Mouse (Mus musculus): ENCODE measurements around the gene Vps13c.

Vps13c gene

DNA sequence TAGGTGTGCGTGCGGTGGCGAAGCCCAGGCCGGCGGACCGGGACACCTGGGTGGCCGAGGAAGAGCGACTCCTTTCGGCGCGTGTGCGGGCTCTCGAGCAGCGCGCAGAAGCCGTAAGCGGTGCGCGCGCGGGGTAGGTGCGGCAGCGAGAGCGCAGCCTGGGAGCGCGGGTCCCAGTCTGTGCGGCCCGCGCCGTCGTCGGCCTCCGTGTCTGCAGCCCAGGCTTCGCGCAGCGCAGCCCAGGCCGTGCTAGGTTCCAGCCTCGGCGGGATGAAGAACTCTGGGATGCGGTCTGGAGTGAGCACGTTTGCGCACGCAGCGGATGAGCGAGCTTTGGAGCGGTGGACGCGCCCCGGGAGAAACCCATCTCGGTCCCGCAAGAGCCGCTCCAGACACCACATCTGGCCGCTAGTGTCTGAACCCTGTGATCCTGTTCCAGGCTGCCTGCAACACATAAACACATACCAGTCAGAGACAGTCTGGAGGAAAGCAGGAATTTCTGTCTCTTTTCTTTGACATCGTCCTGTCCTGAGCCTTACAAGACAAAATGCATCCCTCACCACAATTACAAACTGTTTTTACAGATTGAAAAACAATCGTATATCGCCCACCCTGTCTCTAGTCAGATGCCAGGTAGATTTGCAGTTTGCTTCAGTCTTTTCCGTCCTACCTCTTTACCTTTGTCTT is 8.7 kb upstream of the Vps13c start:
- no peak for DNase-seq (ENCODE audit: low read depth, low spot score)

DNA sequence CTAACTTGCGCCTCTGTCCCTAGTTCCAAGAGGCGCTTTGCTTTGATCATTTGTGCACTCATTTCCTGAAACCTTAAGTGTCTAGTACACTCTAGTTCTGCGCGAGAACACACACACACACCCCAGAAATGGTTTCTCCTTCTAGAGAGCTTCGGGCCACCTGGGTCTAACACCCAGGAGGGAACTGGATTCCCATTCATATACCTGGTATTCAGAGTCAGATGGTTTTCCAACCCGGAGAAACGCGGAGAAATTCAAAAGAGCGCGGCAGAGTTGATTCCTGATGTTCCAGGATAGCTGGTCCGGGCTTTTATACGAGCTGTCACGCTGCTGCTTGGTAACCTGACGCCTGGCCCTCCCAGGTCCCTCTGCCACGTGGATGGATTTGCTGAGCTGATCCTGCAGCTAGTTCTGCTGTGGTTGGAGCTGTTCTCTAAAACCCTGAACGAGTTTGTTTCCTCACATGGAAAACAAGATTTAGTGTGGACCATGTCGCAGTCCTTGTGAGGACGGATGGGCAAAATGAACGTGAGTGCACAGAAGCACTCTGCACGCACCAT is 8.1 kb upstream of the Vps13c start, which contains the start of gene C2cd4a:
C2cd4a (minus strand) TSS at position 285 of the 560 bp plus-strand sequence.
- DNase-seq (ENCODE audit: low read depth, low spot score), result no peak

DNA sequence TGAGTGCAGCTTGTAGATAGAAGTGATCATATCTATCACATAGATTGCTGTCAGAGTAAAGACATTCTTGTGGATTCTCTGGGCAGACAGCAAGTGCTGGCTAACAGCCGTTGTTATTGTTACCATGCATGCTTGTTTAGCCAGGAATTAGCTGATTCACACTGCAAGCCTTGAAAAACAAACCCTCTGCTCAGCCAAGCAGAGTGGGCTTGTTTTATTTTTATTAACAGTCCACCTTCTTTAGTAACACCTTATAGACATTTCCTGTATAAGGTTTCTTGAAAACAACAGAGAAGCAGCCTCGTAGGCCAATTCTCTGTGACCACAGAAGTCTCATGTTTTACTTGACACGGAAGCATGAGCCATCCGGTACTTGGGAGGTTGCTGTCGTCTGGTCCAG is 5.7 kb upstream of the Vps13c start:
- DNase-seq (ENCODE audit: low read depth, low spot score), result no peak

DNA sequence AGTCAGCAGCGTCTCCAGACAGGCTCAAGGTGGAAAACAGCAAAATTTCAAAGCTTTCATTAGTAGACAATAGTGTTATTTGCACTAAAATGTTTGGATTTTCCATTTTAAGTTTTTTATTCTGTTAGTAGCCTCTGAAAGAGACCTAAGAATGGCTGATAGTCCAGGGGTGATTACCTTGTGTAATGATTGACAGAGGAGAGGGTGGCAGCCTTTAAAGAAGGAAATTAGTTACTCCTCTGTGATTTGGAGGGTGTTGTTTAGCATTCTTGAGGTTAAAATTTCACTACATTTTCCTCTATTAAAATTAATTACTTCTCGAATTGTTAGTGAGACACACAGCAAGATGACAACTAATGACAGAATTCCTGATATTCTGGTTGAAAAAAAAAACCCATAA is 2.9 kb upstream of the Vps13c start:
- DNase-seq (ENCODE audit: low read depth, low spot score), result no peak

DNA sequence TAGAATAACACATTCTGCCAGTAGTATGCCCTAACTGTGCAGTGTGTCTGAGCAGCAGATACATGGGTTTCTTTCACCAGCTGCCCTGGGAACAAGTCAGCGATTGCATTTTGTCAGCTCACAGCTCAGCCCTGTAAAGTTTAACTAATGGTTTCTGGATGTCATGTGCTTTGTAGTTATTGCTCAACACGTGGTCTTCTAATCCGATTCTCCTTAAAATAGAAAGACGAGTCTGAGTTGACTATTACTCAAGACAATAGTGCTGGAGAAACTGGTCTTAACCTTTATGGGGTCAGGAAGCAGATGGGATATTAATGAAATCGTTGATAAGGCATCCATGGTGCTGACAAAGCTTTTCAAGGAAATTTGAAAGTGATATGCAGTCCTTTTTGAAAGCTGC is 2.6 kb downstream of the Vps13c start:
- DNase-seq (ENCODE audit: low read depth, low spot score), result no peak

DNA sequence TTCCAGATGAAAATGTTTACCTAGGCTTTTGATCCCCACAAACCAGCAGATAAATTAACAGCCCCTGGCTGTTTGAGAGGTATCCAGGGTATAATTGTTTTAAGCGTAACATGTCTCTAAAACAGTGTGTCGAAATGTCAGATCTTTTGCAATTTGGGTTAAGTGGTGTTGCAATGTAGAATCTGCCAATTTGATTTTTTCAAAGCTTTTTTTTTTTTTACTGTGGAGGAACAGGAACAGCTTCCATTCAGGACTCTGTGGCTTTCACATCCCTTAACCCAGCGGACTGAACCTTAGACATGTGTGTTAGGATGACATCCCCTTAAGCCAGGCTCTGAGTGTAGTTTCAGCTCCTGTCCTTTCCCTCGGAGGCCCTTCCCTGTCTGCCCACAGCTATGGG is 4.8 kb downstream of the Vps13c start:
- no peak for DNase-seq (ENCODE audit: low read depth, low spot score)

DNA sequence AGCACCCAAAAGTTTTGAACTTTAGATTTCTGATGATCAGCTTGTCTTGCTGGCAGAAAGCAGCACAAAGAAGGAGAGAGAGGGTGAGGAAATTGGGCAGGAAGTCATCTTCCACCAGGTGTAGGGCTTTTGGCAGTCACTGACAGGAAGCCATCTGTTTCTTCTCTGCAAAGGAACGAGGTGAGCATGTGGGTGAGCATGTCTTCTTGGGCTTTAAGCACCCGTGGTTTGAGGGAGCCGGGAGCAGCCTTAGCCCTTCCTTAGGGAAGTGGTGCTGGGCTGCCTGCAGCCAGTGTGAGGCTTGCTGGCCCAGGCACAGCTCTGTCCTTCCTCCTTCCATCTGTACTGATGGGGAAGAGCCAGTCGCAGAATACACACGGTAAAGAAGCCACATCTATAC is 5.5 kb downstream of the Vps13c start:
- DNase-seq (ENCODE audit: low read depth, low spot score), result no peak

DNA sequence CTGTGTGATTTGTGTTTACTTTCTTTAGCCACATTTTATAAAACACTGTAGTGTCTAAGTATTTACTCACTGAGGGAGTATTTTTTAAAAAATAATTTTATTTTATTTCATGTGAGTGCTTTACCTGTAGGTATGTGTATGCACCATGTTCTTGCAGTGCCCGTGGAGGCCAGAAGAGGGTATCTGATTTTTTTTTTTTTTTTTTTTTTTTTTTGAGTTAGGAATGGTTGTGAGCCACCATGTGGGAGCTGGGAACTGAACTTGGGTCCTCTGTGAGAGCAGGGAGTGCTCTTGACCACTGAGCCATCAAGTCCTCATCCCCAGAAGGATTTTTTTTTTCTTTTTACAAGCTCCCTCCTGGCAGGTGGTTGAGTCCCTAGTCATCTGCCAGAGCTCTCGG is 5.9 kb downstream of the Vps13c start:
- DNase-seq (ENCODE audit: low read depth, low spot score), result no peak

DNA sequence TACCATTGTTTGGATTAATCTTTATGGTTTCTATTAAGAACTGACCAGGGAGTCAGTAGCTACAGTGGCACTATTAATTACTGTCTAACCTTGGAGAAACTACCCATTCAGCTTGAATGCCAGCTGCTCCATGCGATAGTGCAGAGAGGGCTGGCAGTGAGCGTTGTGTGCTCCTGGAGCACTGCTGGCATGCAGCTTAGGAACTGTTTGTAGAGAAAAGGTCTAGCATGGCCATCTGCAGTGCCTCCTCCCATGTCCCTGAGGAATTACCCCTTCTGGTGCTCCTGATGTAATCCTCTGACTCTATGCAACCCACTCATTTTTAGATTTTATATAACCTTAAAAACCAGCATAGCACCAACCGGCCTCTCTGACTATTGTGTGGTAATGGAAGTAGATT is 7.4 kb downstream of the Vps13c start:
- no peak for DNase-seq (ENCODE audit: low read depth, low spot score)

DNA sequence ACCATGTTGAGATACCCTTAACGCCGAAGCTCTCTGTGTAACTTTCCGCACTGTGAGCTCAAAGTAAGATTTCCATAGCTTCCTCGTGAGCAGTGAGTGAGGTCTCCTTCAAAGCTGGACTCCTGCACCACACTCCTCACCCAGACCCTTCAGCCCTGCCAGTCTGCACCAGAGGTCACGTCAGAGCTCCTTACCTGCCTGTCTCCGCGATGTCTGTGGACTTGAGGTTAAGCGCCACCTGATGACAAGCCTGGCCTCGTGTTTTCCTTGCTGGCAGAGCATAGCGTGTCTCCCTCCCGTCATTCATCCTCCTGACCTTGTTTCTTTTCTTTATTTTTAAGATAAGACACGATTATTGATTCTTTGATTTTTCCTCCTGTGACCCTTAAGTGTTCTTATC is 9.2 kb downstream of the Vps13c start:
- no peak for DNase-seq (ENCODE audit: low read depth, low spot score)

DNA sequence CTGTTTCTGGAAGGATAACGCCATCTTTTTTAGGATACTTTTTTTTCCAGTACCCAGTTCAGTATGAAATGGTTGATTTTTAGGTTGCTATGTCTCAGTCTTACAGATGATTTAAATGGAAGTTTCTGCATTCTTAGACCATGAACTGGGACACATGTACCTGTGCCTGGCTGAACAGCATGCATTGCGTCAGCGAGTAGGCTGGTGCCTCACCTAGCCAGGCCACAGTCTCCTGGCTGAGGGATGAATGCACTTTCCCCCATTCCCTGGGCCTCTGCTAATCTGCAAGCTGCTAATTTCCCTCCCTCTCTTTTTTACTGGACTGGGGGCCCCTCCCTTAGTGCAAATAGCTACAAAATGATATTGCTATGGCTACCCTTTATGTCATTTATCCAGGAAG is 9.7 kb downstream of the Vps13c start:
- no peak for DNase-seq (ENCODE audit: low read depth, low spot score)

DNA sequence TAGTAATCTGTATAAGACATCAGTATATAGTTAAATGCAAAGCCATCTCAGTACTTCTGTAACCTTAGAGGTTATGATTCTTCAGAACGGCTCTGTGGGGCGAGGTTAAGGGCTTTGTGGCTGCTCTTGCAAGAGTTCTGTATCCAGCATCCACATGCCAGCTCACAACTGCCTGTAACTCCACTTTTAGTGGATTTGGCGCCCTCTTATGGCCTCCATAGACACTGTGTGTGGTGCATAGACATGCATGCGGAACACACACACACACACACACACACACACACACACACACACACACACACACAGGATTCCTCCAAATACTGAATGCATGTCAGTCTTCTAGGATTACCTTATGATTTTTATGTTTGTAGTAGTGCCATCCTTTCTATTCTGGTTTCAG is 11.0 kb downstream of the Vps13c start:
- DNase-seq (ENCODE audit: low read depth, low spot score), result no peak

DNA sequence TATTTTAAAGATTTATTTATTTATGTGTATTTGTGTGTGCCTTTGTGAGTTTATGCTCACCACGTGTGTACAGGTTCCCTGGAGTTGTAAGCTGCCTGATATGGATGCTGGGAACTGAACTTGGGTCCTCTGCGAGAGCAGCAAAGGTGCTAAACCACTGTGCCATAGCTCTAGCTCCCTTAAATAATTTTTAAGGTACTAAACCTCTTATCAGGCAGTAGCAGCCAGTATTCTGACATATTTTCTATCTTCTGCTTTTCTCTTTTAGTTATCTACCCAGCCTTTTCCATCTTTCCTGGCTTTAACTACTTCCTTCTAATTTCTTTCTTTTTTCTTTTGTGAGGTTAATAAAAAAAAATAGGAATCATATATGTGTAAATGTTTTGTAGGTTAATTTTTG is 20.1 kb downstream of the Vps13c start:
- no peak for DNase-seq (ENCODE audit: low read depth, low spot score)

DNA sequence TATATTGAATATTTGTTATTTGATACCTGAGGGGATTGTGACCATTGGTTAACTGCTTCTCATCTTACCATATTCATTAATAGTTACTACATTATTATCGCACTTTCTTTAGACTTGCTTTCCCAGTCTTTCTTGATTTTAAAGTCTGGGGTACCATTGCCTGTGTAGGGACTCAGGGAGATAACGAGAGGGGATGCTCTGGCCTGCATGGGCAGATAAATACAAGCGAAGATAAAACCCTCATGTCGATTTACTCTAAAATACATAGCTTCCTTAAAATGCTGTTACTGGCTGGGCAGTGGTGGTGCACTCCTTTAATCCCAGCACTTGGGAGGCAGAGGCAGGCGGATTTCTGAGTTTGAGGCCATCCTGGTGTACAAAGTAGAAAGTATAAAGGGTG is 23.1 kb downstream of the Vps13c start:
- no peak for DNase-seq (ENCODE audit: low read depth, low spot score)

DNA sequence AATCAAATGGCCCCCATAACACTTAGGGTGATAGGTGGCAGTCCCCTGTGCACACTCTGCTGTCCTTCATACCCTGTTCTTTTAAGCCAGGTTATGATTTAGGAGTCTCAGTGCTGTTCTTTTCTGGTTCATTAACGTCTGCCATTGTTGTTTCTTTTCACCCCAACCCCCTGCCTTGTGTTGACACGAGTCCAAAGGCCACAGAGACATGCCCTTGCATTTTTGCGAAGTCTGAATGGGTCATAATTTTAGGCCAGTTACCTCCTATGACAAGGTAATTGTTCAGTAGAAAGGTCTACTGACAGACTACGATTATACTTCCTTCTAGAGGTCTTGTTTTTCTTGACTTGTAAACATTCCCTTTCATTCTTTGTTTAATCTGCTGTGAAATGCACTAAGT is 23.8 kb downstream of the Vps13c start:
- DNase-seq (ENCODE audit: low read depth, low spot score), result no peak

DNA sequence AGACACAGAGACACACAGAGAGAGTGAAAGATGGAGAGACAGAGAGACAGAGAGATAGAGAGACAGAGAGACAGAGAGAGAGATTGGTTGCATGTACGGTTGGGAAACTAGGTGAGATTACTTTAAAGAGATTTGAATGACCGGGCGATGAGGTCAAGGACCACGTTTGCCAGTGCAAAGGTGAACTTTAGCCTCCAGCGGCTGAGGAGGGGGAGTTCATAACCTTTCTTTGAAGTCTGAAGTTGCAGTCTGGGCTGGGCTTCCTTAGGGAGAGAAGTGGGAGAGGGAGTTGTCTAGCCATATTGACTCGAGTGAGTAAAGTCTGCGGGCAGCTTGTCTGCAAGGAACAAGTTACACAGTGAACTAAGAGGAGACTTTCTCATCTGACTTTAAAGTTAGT is 25.2 kb downstream of the Vps13c start:
- DNase-seq (ENCODE audit: low read depth, low spot score), result no peak

DNA sequence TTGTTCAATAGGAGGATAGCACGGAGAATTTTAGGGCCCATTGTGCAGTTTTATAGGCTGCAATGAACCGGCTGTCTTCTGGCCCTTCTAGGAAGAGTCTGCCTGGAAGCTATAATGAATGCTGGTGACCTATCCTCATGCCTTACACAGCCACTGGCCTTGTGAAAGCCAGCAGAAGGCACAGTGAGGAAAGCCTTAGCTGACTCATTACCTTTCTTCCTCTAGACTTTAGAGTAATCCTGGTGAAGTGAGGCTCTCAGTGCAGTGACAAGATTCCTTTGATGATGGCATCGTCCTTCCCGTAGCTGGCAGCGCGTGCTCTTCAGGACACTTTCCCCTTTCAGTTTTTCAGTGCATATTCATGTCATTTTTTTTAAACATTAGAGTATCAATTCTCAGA is 27.2 kb downstream of the Vps13c start:
- no peak for DNase-seq (ENCODE audit: low read depth, low spot score)

DNA sequence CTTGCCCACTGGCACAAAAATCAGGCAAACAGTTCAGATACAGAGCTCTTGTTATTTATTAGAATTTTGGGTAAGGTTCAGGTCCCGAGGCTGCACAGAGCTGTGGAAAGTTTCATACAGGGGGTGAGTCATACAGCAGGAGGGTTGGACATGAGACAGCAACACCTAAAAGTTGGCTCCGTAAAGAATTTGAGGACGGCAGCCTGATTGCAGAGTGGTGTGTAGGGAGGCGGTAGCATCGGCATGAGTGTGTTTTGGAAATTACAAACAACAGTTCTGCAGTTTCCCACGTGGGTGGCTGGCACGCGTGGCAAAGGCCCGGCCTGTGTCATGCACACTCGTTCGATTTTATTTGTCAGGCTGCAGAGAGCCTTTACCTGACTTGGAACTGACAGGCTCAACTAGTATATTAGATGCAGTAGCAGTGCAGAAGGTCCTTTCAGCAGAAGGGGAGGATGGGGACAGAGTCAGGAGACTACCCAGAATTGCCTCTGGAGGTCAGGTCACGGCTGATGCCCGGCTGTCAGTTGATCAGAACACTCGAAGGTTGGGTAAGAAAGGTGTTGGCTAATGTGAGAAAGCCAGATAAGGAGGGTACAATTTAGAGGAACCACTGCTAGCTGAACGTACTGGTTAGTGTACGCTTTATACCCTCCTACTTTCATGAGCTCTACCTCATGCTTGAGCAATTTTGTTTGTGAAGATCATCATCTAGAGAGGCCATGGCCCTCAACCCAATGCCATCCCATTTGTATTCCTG is 29.7 kb downstream of the Vps13c start:
- DNase-seq (ENCODE audit: low read depth, low spot score), result peak; percentile 60

DNA sequence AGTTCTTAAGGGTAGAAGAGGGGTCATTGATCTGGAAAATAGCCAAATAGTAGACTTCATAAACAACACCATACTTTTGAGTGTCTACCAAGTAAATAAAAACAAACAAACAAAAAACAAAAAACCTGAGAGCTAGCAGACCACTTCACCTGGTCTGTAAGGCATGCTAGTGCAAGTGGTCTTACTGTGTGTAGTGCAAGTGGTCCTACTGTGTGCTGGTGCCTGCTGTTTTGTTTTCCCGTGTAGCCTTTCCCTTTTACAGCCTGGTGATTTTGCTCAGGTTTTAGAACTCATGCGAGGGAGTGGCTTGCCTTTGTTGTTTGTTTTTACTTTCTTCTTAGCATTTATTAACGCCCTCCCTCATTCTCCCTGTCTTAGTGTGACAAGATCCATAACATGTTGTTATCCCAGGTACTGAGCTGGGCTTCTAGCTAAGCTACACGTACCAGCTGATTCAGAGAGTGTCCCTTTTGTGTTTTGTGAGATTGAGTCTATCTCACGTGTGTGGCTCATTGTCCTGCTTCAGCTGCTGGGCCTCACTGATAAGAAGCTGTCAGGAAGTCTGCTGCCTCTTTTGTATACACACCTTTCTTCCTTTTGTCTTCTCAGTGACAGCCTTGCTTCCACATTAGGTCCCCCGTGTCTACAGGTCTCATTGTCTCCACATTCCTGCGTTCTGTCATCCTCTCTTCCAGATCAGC is 34.5 kb downstream of the Vps13c start:
- DNase-seq (ENCODE audit: low read depth, low spot score), result no peak

DNA sequence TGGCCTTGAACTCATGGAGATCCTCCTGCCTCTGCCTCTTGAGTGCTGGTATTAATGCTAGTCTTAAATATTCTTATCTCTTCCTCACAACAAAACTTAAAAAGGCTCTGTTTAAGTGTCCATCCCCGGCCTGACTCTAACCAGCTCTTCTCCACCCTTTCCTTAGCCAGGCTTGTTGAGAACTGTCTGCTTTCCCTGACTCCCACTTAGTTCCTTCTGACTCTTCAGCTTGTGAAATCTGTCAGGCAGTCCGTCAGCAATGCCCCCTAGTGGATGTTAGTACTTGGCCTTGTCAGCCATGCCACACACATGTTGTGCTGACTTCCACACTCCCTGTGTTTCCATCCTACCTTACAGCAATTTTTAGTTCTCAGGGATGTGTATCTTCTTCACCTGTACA is 35.1 kb downstream of the Vps13c start:
- peak; percentile 27 for DNase-seq (ENCODE audit: low read depth, low spot score)

DNA sequence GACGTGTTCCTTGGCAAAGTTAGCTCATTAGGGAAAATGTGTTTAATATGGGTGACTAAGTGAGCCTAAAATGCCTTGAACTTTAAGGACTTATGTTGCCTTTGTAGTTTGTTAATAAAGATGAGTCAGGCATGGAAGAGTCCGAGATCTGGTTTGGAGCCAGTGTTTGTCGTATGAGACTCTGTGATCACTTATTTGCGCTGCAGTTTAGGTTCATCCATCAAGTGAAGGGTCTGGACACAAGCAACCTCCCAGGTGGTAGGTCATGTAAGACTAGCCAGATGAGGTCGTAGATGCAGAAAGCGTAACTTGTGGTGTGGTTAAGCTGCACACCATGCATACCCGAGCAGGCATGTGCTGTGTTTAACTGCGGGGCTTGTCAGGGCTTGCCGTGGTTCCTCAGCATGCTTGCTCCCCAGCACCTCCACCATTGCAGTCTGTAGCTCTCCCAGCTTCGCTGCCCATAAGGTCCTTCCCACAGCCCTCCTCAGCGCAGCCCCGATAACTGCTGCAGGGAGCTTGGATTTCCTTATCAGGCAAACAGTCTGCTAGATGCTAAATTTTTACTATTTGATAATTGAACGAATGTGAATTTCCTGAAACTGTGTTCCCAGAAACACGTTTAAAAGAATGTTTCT is 37.0 kb downstream of the Vps13c start:
- DNase-seq (ENCODE audit: low read depth, low spot score), result no peak

DNA sequence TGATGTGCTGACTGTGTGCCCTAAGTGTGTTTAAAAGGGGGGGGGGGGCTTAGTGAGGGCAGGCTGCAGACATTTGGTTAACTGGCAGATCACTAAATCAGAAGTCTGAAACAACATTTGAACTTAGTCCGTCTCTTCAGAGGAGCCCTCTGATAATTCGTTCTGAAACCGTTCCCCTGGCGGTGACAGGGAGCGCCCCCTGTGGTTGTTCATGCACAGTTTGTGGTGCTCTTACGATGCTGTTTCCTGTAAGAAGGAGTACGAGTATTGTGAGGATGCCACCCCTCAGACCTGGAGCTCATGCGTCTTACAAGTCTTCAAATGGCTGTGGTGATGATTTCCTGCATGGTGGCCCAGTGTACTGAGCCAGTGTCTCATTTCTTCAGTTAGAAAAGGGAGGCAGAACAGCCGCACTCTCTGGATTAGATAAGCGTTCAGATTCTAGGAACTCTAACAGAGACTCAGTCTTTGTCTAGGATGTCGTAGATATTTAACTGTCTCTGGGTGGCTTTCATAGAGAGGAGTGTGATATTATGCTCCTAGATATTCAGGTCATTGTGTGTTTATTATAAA is 38.1 kb downstream of the Vps13c start:
- no peak for DNase-seq (ENCODE audit: low read depth, low spot score)
